Mouse (Mus musculus) spleen, adult 2 months (tissue): ENCODE results near the gene Stard10. TPM values are rescaled to one million over a fixed set of nuclear protein-coding genes. Genes with fewer than 3 reads are reported as not detected.

Experiments used
- DNase-seq, 2 experiments: peaks; one replicate each; pipeline versions ENCODE4 v3.0.0 to v3.0.0-alpha.2; 2012 to 2021; ENCODE audit warnings: low spot score in 2 of 2, low read depth in 1 of 2
- H3K27ac ChIP-seq: fragments of 200-500 bp; 2 replicates; pipeline ENCODE4 v1.5.1; 2012; ENCODE audit warnings: low read length, inconsistent platforms; ENCODE audit not compliant: insufficient read depth
- H3K27me3 ChIP-seq: fragments of 200-500 bp; 2 replicates; pipeline ENCODE4 v1.6.1; 2012; ENCODE audit warnings: mild to moderate bottlenecking, moderate library complexity, low read length, inconsistent platforms; ENCODE audit not compliant: control insufficient read depth, insufficient read depth
- H3K36me3 ChIP-seq: fragments of 200-500 bp; 2 replicates; pipeline ENCODE4 v1.6.1; 2012; ENCODE audit warnings: mild to moderate bottlenecking, low read length, inconsistent platforms; ENCODE audit not compliant: control insufficient read depth, insufficient read depth
- H3K4me1 ChIP-seq: fragments of 200-500 bp; 2 replicates; pipeline ENCODE4 v1.6.1; 2011; ENCODE audit warnings: inconsistent platforms; ENCODE audit not compliant: control insufficient read depth, insufficient read depth, insufficient read length
- H3K4me3 ChIP-seq: fragments of 200-500 bp; 2 replicates; pipeline ENCODE4 v1.5.1; 2011; ENCODE audit warnings: mild to moderate bottlenecking, inconsistent platforms; ENCODE audit not compliant: insufficient read depth, insufficient read length; ENCODE audit errors: extremely low read depth
- CTCF ChIP-seq: fragments of 200-500 bp; IDR thresholded peaks from 2 replicates; pipeline ENCODE4 v1.5.1; 2011; ENCODE audit warnings: mild to moderate bottlenecking, inconsistent platforms; ENCODE audit not compliant: insufficient read depth, insufficient read length, insufficient replicate concordance; ENCODE audit errors: extremely low read depth
- POLR2A ChIP-seq: fragments of 200-500 bp; IDR thresholded peaks from 2 replicates; pipeline ENCODE4 v1.6.1; 2011; ENCODE audit warnings: low read depth, low read length, inconsistent platforms
- WGBS: fragments of 180-500 bp; shearing (Covaris S2); methylation state at CpG from one replicate; pipeline ENCODE4 v1.1.7; 2018; 5-methylcytosine and 5-hydroxymethylcytosine counted together
- polyA plus RNA-seq: library from polyadenylated mRNA; depleted of rRNA; stranded (reverse); fragments of >200 nt; gene quantifications from 2 replicates; pipeline ENCODE4 v1.2.3, GENCODE M21; 2012

Stard10 gene
- polyA plus RNA-seq, 1 experiment = 29.3 TPM

DNA sequence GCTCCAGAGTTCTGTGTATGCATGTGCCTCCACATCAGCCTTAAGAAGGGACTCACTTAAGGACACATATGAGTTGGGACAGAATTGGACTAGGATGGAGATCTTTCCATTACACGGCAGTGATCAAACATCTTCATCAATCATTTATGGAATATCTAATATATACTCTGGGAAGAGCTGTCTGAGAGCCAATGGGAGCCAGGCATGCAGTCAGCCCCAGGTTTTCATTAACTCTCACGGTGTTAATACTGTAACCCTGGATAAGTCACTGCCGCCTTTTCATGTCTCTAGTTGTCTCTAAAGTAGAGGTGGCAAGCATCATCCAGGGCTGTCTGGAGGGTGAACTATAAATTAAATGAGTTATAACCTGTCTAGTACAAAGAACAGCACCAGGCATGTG is 3.9 kb upstream of the Stard10 start:
- no peak for TF ChIP-seq POLR2A
- TF ChIP-seq CTCF = no peak

GRCm38 (mm10) chr7:101314396-101314795 is 2.5 kb upstream of the Stard10 start:
- Histone ChIP-seq H3K4me3 (no peak overlapping the region), H3K27me3 (no peaks in the 10 kb centered on the region), H3K36me3 (no peaks in the 10 kb centered on the region), H3K4me1 (peaks cover 5% of the 10 kb centered on the region; the same call in 1 of the 2 replicates), H3K27ac (no peak overlapping the region)
- WGBS = 88% methylated on average over 5 of the region's 5 CpGs
- TF ChIP-seq CTCF (no peak), POLR2A (no peak)
- no peak for DNase-seq

More for the DNA sequence above, 3.9 kb upstream of the Stard10 start:
- H3K4me1 ChIP-seq = peaks cover 5% of the 10 kb centered on the region; the same call in 1 of the 2 replicates
- H3K27me3 ChIP-seq = no peaks in the 10 kb centered on the region
- DNase-seq = no peak
- WGBS = 97% methylated on average over 3 of the region's 3 CpGs
- no peak overlapping the region for H3K27ac ChIP-seq
- H3K36me3 ChIP-seq = no peaks in the 10 kb centered on the region
- H3K4me3 ChIP-seq = no peak overlapping the region

DNA sequence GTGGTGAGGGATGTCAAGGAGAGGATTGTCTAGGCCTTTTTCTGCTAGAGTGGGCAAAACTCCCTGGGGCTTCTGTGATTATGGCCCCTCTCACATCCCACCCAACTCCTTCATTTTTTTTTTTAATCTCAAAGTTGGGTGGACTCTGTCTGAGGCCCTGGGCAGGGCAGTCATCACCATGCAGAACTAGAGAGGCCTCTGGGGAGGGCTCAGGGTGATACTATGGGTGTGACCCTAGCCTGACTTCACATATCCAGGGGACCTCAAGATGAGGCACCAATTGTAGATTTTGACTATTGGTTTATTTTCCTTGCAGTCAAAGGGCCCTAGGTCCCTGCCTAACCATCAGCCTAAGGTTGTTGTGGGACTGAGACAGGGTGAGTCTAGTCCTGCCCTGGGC is 1.2 kb upstream of the Stard10 start:
- DNase-seq = no peak
- no peak overlapping the region for H3K27ac ChIP-seq
- H3K27me3 ChIP-seq = no peaks in the 10 kb centered on the region
- H3K4me1 ChIP-seq = peaks cover 8% of the 10 kb centered on the region; the same call in 1 of the 2 replicates
- H3K36me3 ChIP-seq = no peaks in the 10 kb centered on the region
- H3K4me3 ChIP-seq = no peak overlapping the region
- TF ChIP-seq POLR2A (no peak), CTCF (no peak)

DNA sequence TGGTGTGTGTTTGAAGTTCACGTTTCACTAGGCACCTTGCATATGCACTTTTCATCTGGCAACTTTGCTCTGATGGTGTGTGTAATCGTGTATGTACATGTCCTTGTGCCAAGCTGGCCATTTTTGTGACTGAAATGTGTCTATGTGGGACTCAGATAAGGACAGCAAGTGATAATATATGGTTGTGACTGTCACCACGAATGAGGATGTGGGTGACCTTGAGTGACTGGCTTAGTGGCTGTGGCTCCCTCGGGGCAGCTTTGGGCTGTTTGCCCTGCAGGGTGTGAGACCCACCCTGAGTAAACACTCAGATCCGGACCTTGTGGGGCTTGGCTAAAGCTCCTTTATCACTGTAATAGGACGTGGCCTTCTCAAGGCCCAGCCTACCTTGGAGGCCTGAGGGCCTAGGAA is 290 bp upstream of the Stard10 start:
- H3K27me3 ChIP-seq = peaks cover 3% of the 10 kb centered on the region; the same call in 1 of the 2 replicates
- 18% methylated on average over 6 of the region's 6 CpGs for WGBS
- DNase-seq = peak in 1 of 2 experiments; percentile 48
- peaks cover 10% of the 10 kb centered on the region; the same call in 1 of the 2 replicates for H3K4me1 ChIP-seq
- H3K27ac ChIP-seq = peak overlapping the region; percentile 51
- no peaks in the 10 kb centered on the region for H3K36me3 ChIP-seq
- TF ChIP-seq CTCF (no peak), POLR2A (no peak)
- no peak overlapping the region for H3K4me3 ChIP-seq

- no peak for TF ChIP-seq CTCF
- TF ChIP-seq POLR2A = no peak
- Histone ChIP-seq H3K27ac (no peak overlapping the region), H3K36me3 (no peaks in the 10 kb centered on the region), H3K27me3 (peaks cover 3% of the 10 kb centered on the region; the same call in 1 of the 2 replicates), H3K4me3 (no peak overlapping the region), H3K4me1 (peaks cover 21% of the 10 kb centered on the region; the same call in 1 of the 2 replicates)
- WGBS = 83% methylated on average over 4 of the region's 4 CpGs
- DNase-seq = no peak
These were observed 2.0 kb downstream of the Stard10 start for GRCm38 (mm10) chr7:101318848-101319247.

DNA sequence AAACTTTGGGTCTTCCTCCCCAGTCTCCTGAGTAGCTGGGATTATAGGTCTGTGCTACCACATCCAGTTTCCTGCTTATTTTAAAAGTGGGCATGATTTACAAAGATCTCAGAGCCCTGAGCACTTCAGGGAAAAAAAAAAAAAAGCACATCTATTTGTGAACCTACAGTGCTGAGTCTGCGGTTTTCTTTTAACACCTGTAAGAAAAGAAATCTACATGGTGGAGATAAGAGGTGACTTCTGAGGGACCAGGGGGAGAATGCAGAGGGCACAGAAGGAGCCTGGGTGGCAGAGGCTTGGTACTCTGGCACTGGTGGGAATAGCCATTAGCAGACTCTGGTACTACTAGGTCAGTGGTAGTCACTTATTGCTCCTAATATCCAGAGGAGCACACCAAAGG is 2.9 kb downstream of the Stard10 start:
- no peak for DNase-seq
- H3K27ac ChIP-seq = no peak overlapping the region

DNA sequence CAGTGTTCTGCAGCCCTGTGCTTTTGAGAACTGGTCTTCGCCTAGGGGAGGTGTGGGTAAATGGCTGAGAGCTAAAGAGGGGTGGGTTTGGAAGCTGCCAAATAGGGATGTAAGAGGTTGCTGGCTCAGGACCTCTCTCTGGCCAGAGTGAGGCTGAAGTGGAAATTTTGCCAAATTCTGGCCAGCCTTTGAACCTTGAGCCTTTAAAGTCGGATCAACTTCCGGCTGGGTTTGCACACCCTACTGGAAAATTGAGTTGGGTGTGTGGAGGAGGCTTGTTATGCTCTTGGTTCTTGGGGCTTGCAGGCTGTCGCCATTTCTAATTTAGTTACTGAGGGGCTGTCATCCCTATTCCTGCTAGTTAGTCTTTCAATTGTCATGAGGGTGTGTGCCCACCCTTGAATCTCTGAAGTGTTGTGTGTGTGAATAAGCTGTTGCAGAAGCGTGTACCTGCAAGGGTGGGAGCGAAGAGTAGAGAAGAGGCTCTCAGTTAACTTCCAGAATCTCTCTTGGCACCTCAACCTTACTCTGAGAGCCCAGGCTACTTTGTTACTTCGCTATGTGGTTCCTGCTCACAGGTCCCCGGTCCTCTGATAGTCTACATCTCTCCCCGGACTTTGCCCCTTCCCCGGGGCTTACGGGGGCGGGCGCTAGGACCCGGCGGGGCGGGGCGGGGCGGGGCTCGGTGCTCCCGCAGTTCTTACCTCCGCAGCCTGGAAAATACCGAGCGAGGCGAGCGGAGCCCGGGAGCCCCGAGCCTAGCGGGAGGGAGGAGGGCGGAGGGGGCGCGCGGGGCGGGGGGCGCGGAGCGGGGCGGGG is 3.7 kb downstream of the Stard10 start:
- no peaks in the 10 kb centered on the region for H3K36me3 ChIP-seq
- DNase-seq = peak in 1 of 2 experiments; percentile 23
- peak overlapping the region; percentile 65 for H3K4me3 ChIP-seq
- H3K4me1 ChIP-seq = peaks cover 21% of the 10 kb centered on the region; the same call in 1 of the 2 replicates
- WGBS = 7% methylated on average over 36 of the region's 37 CpGs
- TF ChIP-seq CTCF = no peak
- no peak for TF ChIP-seq POLR2A
- H3K27me3 ChIP-seq = peaks cover 3% of the 10 kb centered on the region; the same call in 1 of the 2 replicates
- H3K27ac ChIP-seq = no peak overlapping the region

More for the DNA sequence above, 2.9 kb downstream of the Stard10 start:
- TF ChIP-seq CTCF (no peak), POLR2A (no peak)
- Histone ChIP-seq H3K36me3 (no peaks in the 10 kb centered on the region), H3K27me3 (peaks cover 3% of the 10 kb centered on the region; the same call in 1 of the 2 replicates), H3K4me1 (peaks cover 21% of the 10 kb centered on the region; the same call in 1 of the 2 replicates), H3K4me3 (no peak overlapping the region)
- WGBS = 92% methylated on average over 1 of the region's 1 CpGs
